Comparison of ENCODE assay signal across 21 mouse cellular contexts in the genomic region with DNA sequence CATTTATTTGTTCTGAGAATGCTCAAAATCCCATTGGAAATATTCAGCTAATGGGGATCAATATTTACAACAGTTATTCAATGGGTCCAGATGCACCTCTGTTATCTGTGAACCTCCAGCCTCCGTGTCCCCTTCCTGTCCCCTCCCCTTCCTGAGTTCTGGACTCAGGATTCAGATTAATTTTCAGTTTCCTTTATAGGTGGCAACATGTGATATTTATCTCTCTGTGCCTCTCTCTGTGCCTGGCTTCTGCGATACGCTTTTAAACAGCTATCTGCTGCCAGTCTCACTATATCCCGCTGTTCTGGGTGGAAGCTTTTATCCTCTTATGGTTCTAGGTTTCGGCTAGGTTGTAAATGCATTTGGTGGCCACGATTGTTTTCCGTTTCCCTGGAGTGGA. TPM values are rescaled to one million over a fixed set of nuclear protein-coding genes. Genes with fewer than 3 reads are reported as not detected.
DNase-seq lines count a peak whose midpoint lies in the region; ATAC-seq and TF ChIP-seq lines count a peak whose summit lies in the region.
"Had no signal": no experiment of that assay in that cellular context is flagged by ENCODE, and none has a peak within 500 bp of the region (broad histone marks: within the 10 kb centered on the region; RNA-seq: fewer than 3 reads in every experiment).

No protein-coding gene starts in this region.

- no peak overlapping the region for H3K9ac ChIP-seq in liver, postnatal 0 days (replicated peaks)
- no peak overlapping the region for H3K9ac ChIP-seq in neural tube, embryonic 15.5 days (replicated peaks)
- H3K9ac ChIP-seq: hindbrain, embryonic 14.5 days; midbrain, embryonic 15.5 days; stomach, embryonic 15.5 days had no signal

- peak; percentile 79 for TF ChIP-seq EP300 in liver, postnatal 0 days (IDR thresholded peaks at IDR 0.05; ENCODE audit: low read depth)

- no peak for TF ChIP-seq CTCF in liver, postnatal 0 days (IDR thresholded peaks at IDR 0.05; ENCODE audit: low read depth)

- no peak overlapping the region for H3K4me2 ChIP-seq in liver, postnatal 0 days (ENCODE audit: low read depth, low read length)
- H3K4me2 ChIP-seq in neural tube, embryonic 15.5 days, result no peak overlapping the region
- H3K4me2 ChIP-seq: heart, embryonic 11.5 days; hindbrain, embryonic 14.5 days; midbrain, embryonic 15.5 days; stomach, embryonic 15.5 days had no signal

- DNase-seq in kidney, postnatal 36 days, result peak; percentile 2 to 4
- no peak for DNase-seq in kidney, adult 18-20 months
- DNase-seq in MEL-GATA-1-ER (ENCODE audit: extremely low read depth, low read depth), result peak; percentile 29
- DNase-seq in liver, result peak; percentile 10
- DNase-seq in liver, postnatal 0 days, result no peak
- DNase-seq in right cerebral cortex, adult 2 months (ENCODE audit: low spot score in 2 of 2), result no peak
- DNase-seq: adrenal gland, adult 2 months; B cell, adult 2 months; cerebellum, adult 9-10 months; gastrocnemius, adult 2 months; heart, postnatal 14 days; right cerebral cortex, postnatal 25 days; thymus, adult 18-20 months had no signal

- no peak overlapping the region for H3K4me3 ChIP-seq in liver, postnatal 0 days (ENCODE audit: low read depth, low read length)
- no peak overlapping the region for H3K4me3 ChIP-seq in neural tube, embryonic 15.5 days (replicated peaks)
- H3K4me3 ChIP-seq: gastrocnemius, adult 2 months; megakaryocyte, embryonic 14.5 days; midbrain, embryonic 15.5 days; stomach, embryonic 15.5 days had no signal

- H3K9me3 ChIP-seq in liver, postnatal 0 days (ENCODE audit: low read length), result no peaks in the 10 kb centered on the region
- H3K9me3 ChIP-seq in neural tube, embryonic 15.5 days (replicated peaks), result no peaks in the 10 kb centered on the region
- H3K9me3 ChIP-seq: megakaryocyte, embryonic 14.5 days; midbrain, embryonic 15.5 days; stomach, embryonic 15.5 days had no signal

- H3K4me1 ChIP-seq in liver, postnatal 0 days (ENCODE audit: insufficient read depth), result no peaks in the 10 kb centered on the region
- H3K4me1 ChIP-seq in neural tube, embryonic 15.5 days, result no peaks in the 10 kb centered on the region
- H3K4me1 ChIP-seq: megakaryocyte, embryonic 14.5 days; midbrain, embryonic 15.5 days; stomach, embryonic 15.5 days had no signal

- no peaks in the 10 kb centered on the region for H3K36me3 ChIP-seq in liver, postnatal 0 days (replicated peaks; ENCODE audit: insufficient read depth, low read length)
- no peaks in the 10 kb centered on the region for H3K36me3 ChIP-seq in neural tube, embryonic 15.5 days
- H3K36me3 ChIP-seq: midbrain, embryonic 15.5 days; stomach, embryonic 15.5 days had no signal

- H3K27ac ChIP-seq in liver, postnatal 0 days (ENCODE audit: low read depth), result no peak overlapping the region
- no peak overlapping the region for H3K27ac ChIP-seq in neural tube, embryonic 15.5 days (replicated peaks)
- H3K27ac ChIP-seq: gastrocnemius, adult 2 months; hindbrain, embryonic 14.5 days; kidney, postnatal 0 days; midbrain, embryonic 15.5 days; stomach, embryonic 15.5 days had no signal

- WGBS in liver, postnatal 0 days (ENCODE audit: insufficient replicate concordance), result 50% methylated on average over 7 of the region's 7 CpGs
- 75% methylated on average over 7 of the region's 7 CpGs for WGBS in neural tube, embryonic 15.5 days

- no peaks in the 10 kb centered on the region for H3K27me3 ChIP-seq in liver, postnatal 0 days (ENCODE audit: insufficient read depth, low read length)
- no peaks in the 10 kb centered on the region for H3K27me3 ChIP-seq in neural tube, embryonic 15.5 days (replicated peaks)
- H3K27me3 ChIP-seq: megakaryocyte, embryonic 14.5 days; midbrain, embryonic 15.5 days; stomach, embryonic 15.5 days had no signal

- ATAC-seq in liver, postnatal 0 days, result peak; percentile 38; the same call in 1 of the 2 replicates
- ATAC-seq in neural tube, embryonic 15.5 days (ENCODE audit: low FRiP score), result no peak
- ATAC-seq: forebrain, embryonic 14.5 days; midbrain, embryonic 15.5 days had no signal

RNA-seq across cellular contexts. Expression of a gene that starts 38.8 kb away (rescaled TPM):
- 0.83 and 0.85 TPM in 2 replicates for polyA plus RNA-seq in liver, postnatal 0 days (2015; fragmentation: Nextera tagmentation; extraction: Ambion mirVana)
- polyA plus RNA-seq in neural tube, embryonic 15.5 days (2015; fragmentation: Nextera tagmentation; extraction: Ambion mirVana), result 11.1 and 12.8 TPM in 2 replicates

Comparison
In these comparisons a context has a peak if more than half of its experiments do, and no peak if none do; other contexts are left out.
1. DNase-seq: peak in kidney, postnatal 36 days (2 of 2), MEL-GATA-1-ER (single experiment) and liver (single experiment); none in kidney, adult 18-20 months (single experiment), liver, postnatal 0 days (single experiment) and right cerebral cortex, adult 2 months (0 of 2).